Mouse (Mus musculus): ENCODE data around the gene Eral1.

DNA sequence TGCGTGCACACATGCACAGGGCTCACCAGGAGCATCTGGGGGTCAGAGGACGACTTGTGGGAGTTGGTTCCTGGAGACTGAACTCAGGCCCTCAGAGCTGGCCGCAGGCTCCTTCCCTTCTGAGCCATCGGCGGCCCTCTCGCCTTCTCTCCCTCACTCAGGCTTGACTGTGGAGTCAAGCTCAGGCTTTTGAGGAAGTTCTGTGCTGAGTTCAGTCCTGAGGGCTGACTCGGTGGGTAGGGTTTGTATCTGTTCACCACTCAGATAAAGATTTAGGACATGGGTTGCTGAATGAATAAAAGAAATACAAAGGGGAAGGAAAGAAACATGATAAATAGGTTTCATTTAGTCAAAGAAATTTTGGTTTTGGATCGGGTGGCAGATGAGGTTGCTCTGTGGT is 39.7 kb upstream of the Eral1 start:
- TF ChIP-seq CTCF (IDR thresholded peaks at IDR 0.05; ENCODE audit: low read depth) (no peak), EP300 (optimal IDR thresholded peaks at IDR 0.05) (no peak)
